Mouse (Mus musculus): ENCODE results near the gene Olfr1357. TPM values are rescaled to one million over a fixed set of nuclear protein-coding genes. Genes with fewer than 3 reads are reported as not detected.

The Olfr1357 gene
- total and polyA plus RNA-seq, 3 experiments, result not detected

DNA sequence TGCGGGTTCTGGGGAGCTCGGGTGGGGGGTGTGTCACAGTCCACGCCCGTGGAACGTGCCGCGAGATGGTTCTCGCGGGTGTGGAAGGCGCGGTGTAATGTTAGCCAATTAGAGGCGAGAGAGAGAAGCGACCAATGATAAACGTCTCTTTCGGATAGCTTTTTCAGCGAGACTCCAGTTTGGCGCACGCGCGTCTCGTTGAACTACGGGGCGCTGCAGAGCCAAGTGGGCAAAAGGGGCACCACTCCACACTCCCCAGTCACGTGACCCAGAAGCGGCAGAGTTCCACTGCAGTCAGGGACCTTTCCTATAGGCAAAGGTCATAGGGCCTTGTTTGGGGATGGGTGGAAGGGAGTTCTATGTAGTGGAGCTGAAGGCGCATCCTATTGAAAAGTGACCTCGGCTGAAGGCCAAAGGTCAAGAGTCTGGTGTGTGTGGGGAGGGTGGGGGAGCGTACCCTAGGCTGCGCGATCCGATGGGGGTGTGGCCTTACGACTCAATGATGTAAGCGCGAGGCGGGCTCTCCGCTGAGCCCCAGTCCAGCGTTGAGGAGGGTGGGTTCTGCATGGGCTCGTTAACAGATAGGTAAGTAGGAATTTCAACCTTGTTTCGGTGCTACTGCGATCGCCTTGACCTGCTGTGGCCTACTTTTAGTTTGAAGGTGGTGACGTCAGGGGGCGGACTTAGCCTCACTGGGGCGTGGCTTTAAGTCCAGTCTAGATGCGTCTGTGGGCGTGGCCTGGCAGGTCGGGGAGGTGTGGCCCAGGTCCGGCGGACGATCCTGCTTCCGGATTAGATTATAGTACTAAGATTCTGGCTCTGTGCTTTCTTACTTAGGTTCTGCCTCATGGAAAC is 43.4 kb downstream of the Olfr1357 start, which contains the start of gene Ilvbl (continued):
- TF ChIP-seq TAL1 (IDR thresholded peaks at IDR 0.05; ENCODE audit: low read length), result no peak
- TF ChIP-seq HCFC1 (IDR thresholded peaks at IDR 0.05; ENCODE audit: low read depth, low read length), result peak; percentile 80
- TF ChIP-seq E2F4 (IDR thresholded peaks at IDR 0.05; ENCODE audit: borderline replicate concordance, low read depth, low read length), result peak; percentile 43; the same call in 1 of the 2 replicates
- no peak for TF ChIP-seq EP300 (IDR thresholded peaks at IDR 0.05; ENCODE audit: low read depth in 1 of 2, low read length in 2 of 2)
- peak; percentile 99 for TF ChIP-seq USF1 (IDR thresholded peaks at IDR 0.05; ENCODE audit: low read depth, low read length)
- TF ChIP-seq CHD2 (IDR thresholded peaks at IDR 0.05; ENCODE audit: low read length), result peak; percentile 65; the same call in 1 of the 2 replicates
- TF ChIP-seq POLR2AphosphoS2 (IDR thresholded peaks at IDR 0.05; ENCODE audit: low read length), result 0 out of 2 replicates have a peak, but pooled peaks have one; percentile 32
- no peak for TF ChIP-seq JUND (IDR thresholded peaks at IDR 0.05; ENCODE audit: low read depth, low read length)
- TF ChIP-seq MAFK (IDR thresholded peaks at IDR 0.05; ENCODE audit: borderline replicate concordance, low read depth, low read length), result no peak
- no peak for TF ChIP-seq GABPA (IDR thresholded peaks at IDR 0.05; ENCODE audit: low read depth, low read length)
- no peak for TF ChIP-seq ZKSCAN1 (IDR thresholded peaks at IDR 0.05; ENCODE audit: low read depth, low read length)
- TF ChIP-seq NRF1 (IDR thresholded peaks at IDR 0.05; ENCODE audit: insufficient read depth, low read depth, low read length, poor library complexity, severe bottlenecking), result peak; percentile 79
- TF ChIP-seq ELF1 (IDR thresholded peaks at IDR 0.05; ENCODE audit: low read depth, low read length), result peak; percentile 92

GRCm38 (mm10) chr10:78573226-78573625 is 44.6 kb downstream of the Olfr1357 start:
- Histone ChIP-seq H3K79me2 (ENCODE audit: control insufficient read depth, insufficient read depth, low read length, poor library complexity) (peaks cover 4% of the 10 kb centered on the region; the same call in 1 of the 2 replicates), H3K27me3 (ENCODE audit: control insufficient read depth in 1 of 2, insufficient read depth in 2 of 2, low read length in 2 of 2) (no peaks in the 10 kb centered on the region; a peak in 2 of 4 replicates), H3K4me1 (ENCODE audit: control insufficient read depth in 1 of 2, insufficient read depth in 2 of 2, low read length in 2 of 2) (peaks cover 0 to 8% of the 10 kb centered on the region in 2 experiments; a peak in 1 of 4 replicates), H3K36me3 (ENCODE audit: control insufficient read depth in 1 of 2, insufficient read depth in 2 of 2, low read length in 2 of 2) (no peaks in the 10 kb centered on the region; a peak in 1 of 4 replicates), H3K9me3 (replicated peaks; ENCODE audit: insufficient read depth, low read length) (no peaks in the 10 kb centered on the region), H3K9ac (ENCODE audit: control insufficient read depth, low read depth, low read length, poor library complexity, severe bottlenecking) (no peak overlapping the region), H3K4me3 (ENCODE audit: control insufficient read depth in 1 of 2, insufficient read depth in 1 of 2, low read depth in 2 of 2, low read length in 2 of 2) (no peak overlapping the region), H3K27ac (ENCODE audit: control insufficient read depth, low read depth, low read length) (no peak overlapping the region)
- no peak for TF ChIP-seq GATA1 (IDR thresholded peaks at IDR 0.05; ENCODE audit: low read depth, low read length)
- no peak for TF ChIP-seq CHD1 (IDR thresholded peaks at IDR 0.05; ENCODE audit: low read depth, low read length)
- no peak for TF ChIP-seq SIN3A (IDR thresholded peaks at IDR 0.05; ENCODE audit: low read length)
- TF ChIP-seq POLR2AphosphoS2 (IDR thresholded peaks at IDR 0.05; ENCODE audit: low read length), result no peak
- no peak for TF ChIP-seq ZKSCAN1 (IDR thresholded peaks at IDR 0.05; ENCODE audit: low read depth, low read length)
- TF ChIP-seq UBTF (IDR thresholded peaks at IDR 0.05; ENCODE audit: borderline replicate concordance, insufficient read depth, low read depth, low read length), result no peak
- TF ChIP-seq TAL1 (IDR thresholded peaks at IDR 0.05; ENCODE audit: low read length), result no peak
- no peak for TF ChIP-seq POLR2AphosphoS5 (IDR thresholded peaks at IDR 0.05; ENCODE audit: borderline replicate concordance, low read depth, low read length)
- TF ChIP-seq USF1 (IDR thresholded peaks at IDR 0.05; ENCODE audit: low read depth, low read length), result no peak
- TF ChIP-seq ETS1 (IDR thresholded peaks at IDR 0.05; ENCODE audit: low read depth, low read length), result no peak
- TF ChIP-seq MEF2A (IDR thresholded peaks at IDR 0.05; ENCODE audit: extremely low read depth, insufficient replicate concordance, low read depth, low read length, poor library complexity, severe bottlenecking), result no peak
- TF ChIP-seq HCFC1 (IDR thresholded peaks at IDR 0.05; ENCODE audit: low read depth, low read length), result no peak
- no peak for DNase-seq (ENCODE audit: low read depth, low spot score)

All from MEL (cell line).